Mouse (Mus musculus): ENCODE measurements around the gene Nptxr. TPM values are rescaled to one million over a fixed set of nuclear protein-coding genes. Genes with fewer than 3 reads are reported as not detected.

The Nptxr gene
- total RNA-seq, 2 experiments from 2014 or later: 454 to 474 TPM

DNA sequence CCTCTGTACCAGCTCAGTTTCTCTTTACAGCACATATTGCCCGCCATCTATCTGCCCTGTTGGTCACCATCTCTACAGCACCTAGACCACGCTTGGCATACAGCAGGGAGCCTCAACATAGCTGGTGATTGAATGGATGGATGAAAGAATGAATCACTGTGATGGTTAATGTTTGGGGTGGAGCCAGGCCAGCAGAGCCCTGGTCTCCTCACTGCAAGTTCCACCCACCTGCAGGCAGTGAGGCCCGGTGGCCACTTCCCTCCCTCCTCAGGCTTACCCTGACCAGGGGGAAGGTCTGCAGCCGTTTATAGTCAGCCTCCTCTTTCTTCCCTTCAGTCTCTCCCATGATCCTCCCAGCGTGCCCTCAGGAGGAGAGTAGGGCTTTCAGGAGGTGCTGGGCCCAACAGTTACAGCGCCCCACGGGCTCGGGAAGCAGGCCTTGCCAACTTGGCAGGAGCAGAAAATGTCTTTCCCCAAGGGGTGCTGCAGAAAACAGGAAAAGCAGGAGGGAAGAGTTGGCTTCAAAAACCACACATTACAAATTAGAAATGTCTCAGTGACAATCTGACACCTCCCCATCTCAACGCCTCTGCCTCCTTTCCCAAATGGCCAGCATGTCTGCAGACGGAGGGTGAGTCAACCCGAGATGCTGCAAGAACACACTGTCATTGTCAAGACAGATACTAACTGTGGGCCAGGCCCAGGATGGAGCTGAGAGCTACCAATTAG, 39.9 kb downstream of the Nptxr start:
- no peak for DNase-seq (ENCODE audit: extremely low spot score in 1 of 2, low spot score in 2 of 2)
- intact Hi-C loops (cut with DNase I): no loop called here

DNA sequence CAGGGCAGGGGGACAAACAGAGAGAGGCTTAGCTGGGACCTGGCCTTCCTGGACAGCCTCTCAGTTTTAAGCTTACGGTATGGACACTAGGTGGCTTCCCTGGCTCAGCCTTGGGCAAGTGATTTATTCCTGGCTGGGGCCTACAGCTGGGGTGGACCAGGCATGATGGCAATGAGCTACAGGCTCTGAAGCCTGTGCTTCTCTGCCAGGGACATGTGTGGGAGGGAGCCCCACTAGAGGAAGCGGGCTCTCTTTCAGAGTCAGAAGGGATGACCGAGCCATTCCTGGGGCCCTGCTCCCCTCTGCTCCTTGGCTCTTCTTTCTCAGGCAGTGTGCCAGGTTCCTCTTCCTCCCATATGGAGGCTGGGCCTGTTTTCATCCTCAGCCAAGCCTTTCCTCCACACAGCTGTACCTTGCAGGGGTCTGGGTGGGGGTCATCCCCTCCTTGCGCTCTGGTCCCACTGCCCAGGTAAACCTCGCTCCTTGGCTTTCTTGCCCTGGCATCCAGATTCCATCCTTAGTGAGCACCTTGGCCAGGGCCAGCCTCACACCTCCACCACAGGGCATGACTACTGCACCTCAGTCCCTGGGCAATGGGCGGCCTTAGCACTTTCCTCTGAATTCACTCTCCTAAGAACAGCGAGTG, 40.8 kb downstream of the Nptxr start:
- DNase-seq (ENCODE audit: extremely low spot score in 1 of 2, low spot score in 2 of 2): no peak

DNA sequence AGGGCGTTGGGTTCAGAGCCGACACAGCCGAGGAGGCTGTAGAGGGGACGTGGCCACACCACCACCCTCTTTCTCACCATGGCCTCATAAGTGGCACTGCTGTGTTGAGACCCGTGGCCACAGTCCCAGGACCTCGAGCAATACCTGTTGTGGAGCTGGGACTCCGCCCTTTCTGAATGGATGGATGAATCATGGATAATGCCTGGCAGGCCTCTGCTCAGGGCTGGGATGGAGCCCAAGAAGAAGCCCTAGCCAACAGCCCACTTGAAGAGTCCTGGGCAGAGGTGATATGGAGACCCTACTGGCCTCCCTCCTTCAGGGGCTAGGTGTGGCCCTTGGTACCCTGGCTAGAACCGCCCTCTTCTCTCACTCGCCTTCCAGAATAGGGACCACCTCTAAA, 41.6 kb downstream of the Nptxr start:
- DNase-seq (ENCODE audit: extremely low spot score in 1 of 2, low spot score in 2 of 2): no peak
- intact Hi-C loops (cut with DNase I): no loop called here

More for the DNA sequence above, 40.8 kb downstream of the Nptxr start:
- intact Hi-C loops (cut with DNase I): no loop called here

- DNase-seq (ENCODE audit: extremely low spot score in 1 of 2, low spot score in 2 of 2): no peak
- intact Hi-C loops (cut with DNase I): no loop called here
Measured at GRCm38 (mm10) chr15:79760956-79761355, 43.6 kb downstream of the Nptxr start.

DNA sequence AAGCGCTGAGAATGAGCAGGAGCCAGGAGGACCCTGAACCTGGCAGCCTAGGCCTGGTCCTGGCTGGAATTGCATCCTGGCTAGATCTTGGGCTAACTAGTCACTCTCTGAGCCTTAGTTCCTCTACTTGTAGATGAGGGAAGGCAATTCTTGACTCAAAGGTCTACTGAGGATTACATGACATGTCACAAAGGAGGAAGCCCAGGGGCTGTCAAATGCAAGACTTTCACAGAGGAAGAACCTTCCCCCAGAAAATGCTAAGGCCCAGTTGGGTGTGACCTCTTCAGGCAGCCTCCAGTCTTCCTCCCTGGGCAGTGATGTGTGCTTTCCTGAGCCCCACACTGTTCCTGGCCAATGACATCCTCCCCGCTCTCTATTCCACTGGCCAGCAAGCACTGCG, 47.4 kb downstream of the Nptxr start:
- DNase-seq (ENCODE audit: extremely low spot score in 1 of 2, low spot score in 2 of 2): no peak
- intact Hi-C loops (cut with DNase I): loop anchor here (5.0 to 10.0 kb wide), 2 partner anchors 45 to 158 kb away; partner anchors contain the start of gene Nptxr

DNA sequence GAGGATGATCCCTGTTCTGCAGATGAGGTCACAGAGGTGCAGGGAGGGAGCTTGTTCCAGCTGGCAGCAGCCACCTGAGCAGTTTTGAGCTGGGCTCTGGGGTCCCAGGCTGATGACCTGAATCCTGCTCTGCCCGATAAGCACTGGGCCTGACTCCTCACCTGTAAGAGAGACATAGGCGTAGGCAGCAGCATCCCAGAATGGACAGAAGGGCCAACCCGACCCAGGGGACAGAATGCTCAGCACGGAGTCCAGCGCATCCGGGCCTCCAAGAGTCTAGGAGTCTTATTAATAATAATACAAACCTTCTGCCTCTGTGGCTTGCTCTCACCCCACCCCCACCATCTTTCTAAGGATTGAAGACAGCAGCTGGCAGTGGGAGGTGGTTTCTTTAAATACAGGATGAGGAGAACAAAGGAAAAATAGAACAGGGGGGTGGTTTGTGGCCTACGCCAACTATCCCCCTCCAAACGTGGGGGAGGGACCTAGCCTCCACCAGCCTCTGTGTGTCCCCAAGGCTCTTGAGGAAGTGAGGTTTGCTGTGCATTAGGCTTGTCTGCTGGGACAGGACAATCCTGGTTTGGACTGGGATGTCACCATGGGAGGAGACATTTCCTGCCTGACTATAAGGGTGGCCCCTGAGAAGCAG, 48.5 kb downstream of the Nptxr start:
- no peak for DNase-seq (ENCODE audit: extremely low spot score in 1 of 2, low spot score in 2 of 2)
- intact Hi-C loops (cut with DNase I): loop anchor here (5.0 to 10.0 kb wide), 2 partner anchors 46 to 159 kb away; partner anchors contain the start of gene Nptxr

GRCm38 (mm10) chr15:79755176-79755575, 49.4 kb downstream of the Nptxr start:
- intact Hi-C loops (cut with DNase I): loop anchor here (5.0 to 10.0 kb wide), 2 partner anchors 47 to 160 kb away; partner anchors contain the start of gene Nptxr
- no peak for DNase-seq (ENCODE audit: extremely low spot score in 1 of 2, low spot score in 2 of 2)

- DNase-seq (ENCODE audit: extremely low spot score in 1 of 2, low spot score in 2 of 2): no peak
- intact Hi-C loops (cut with DNase I): loop anchor here (5.0 to 10.0 kb wide), 3 partner anchors 73 to 323 kb away; no protein-coding TSS in a partner anchor
Measured at GRCm38 (mm10) chr15:79753873-79754272, 50.7 kb downstream of the Nptxr start.

GRCm38 (mm10) chr15:79753420-79753752, 51.2 kb downstream of the Nptxr start:
- DNase-seq (ENCODE audit: extremely low spot score in 1 of 2, low spot score in 2 of 2): no peak
- intact Hi-C loops (cut with DNase I): loop anchor here (5.0 to 10.0 kb wide), 3 partner anchors 74 to 324 kb away; no protein-coding TSS in a partner anchor

- DNase-seq (ENCODE audit: extremely low spot score in 1 of 2, low spot score in 2 of 2): peak; percentile 74 to 83
Measured at GRCm38 (mm10) chr15:79752742-79753419, 51.7 kb downstream of the Nptxr start.

GRCm38 (mm10) chr15:79751772-79752171, 52.8 kb downstream of the Nptxr start:
- intact Hi-C loops (cut with DNase I): loop anchor here (5.0 to 10.0 kb wide), 3 partner anchors 76 to 326 kb away; no protein-coding TSS in a partner anchor
- DNase-seq (ENCODE audit: extremely low spot score in 1 of 2, low spot score in 2 of 2): peak in 1 of 2 experiments; percentile 28

More at GRCm38 (mm10) chr15:79752742-79753419, 51.7 kb downstream of the Nptxr start:
- intact Hi-C loops (cut with DNase I): loop anchor here (5.0 to 10.0 kb wide), 3 partner anchors 74 to 324 kb away; no protein-coding TSS in a partner anchor

- DNase-seq (ENCODE audit: extremely low spot score in 1 of 2, low spot score in 2 of 2): peak in 1 of 2 experiments; percentile 35
- intact Hi-C loops (cut with DNase I): loop anchor here (5.0 to 10.0 kb wide), 3 partner anchors 77 to 327 kb away; no protein-coding TSS in a partner anchor
Measured at GRCm38 (mm10) chr15:79750266-79750665, 54.3 kb downstream of the Nptxr start.

DNA sequence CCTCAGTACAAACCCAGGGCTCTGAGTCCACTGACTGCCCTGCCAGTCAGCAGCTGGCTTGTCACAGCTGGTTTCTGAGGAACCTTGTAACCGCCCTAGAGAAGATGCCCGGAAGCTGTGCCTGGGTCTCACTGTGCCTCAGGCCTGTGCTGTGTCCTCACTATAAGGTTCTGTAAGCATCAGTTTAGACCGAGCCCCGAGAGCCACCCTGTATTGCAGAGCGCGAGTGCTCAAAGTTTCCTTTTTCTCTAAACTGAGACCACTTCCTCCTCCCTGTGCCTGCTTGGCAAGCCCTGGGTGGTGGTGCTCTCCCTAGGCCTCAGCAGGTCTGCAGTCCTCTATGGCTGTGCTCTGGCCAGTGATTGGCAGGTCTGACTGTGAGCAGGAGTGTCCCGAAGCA, 55.4 kb downstream of the Nptxr start:
- intact Hi-C loops (cut with DNase I): no loop called here
- peak in 1 of 2 experiments; percentile 28 for DNase-seq (ENCODE audit: extremely low spot score in 1 of 2, low spot score in 2 of 2)

DNA sequence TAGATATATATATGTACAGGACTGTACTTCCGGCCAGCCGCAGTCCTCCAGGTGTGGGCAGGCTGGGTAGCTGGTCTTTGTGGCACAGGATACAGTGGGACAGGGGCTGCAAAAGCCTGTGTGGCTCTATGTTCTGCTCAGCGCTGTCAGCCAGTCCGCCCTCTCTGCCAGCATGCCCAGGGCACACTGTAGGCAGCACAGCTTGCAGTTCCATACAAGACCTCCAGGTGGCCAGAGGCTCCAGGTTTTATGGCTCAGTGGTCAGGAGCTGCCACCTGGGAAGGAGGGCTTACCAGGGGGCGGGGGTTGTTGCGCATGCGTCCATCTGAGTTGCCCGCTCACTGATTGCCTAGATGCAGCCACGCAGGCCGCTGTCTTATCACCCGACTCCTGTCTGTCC, 56.6 kb downstream of the Nptxr start:
- peak in 1 of 2 experiments; percentile 57 for DNase-seq (ENCODE audit: extremely low spot score in 1 of 2, low spot score in 2 of 2)
- intact Hi-C loops (cut with DNase I): no loop called here

DNA sequence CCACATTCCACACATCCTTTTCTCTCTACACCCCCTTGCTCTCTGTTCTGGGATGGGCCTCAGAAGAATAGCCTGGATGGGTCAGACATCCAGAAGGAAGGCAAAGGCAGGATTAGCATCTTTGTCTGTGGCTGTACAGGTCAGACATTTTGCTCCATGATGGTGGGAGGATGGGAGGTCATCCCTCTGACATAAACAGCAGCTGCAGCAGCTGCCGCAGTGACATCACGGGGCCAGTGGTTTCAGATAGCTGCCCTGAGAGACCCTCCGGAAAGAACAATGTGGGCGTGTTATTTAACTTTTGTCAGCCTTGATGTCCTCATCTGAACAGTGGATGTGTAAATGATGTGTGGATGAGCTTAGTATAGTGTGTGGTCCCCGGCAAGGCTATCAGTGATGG, 58.7 kb downstream of the Nptxr start:
- intact Hi-C loops (cut with DNase I): no loop called here
- no peak for DNase-seq (ENCODE audit: extremely low spot score in 1 of 2, low spot score in 2 of 2)

DNA sequence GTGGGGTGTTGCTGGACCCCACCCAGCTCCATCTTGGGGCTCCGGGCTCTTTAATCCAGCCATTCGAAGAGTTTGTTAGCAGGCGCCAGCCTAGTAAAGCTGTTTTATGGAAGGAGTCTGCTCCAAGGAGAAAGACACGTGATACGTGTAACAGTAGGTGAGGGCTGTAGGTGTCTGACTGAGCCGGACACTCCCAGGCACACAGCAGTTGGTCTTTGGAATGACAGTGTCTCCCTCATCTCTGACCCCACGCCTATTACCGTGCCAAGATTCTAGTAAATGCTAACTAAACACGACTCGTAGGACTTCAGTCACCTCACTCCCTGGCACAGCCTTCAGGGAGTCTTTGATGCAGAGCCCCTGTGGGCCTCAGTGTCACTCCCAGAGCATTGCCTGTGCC, 59.3 kb downstream of the Nptxr start:
- no peak for DNase-seq (ENCODE audit: extremely low spot score in 1 of 2, low spot score in 2 of 2)
- intact Hi-C loops (cut with DNase I): no loop called here

GRCm38 (mm10) chr15:79744742-79745141, 59.8 kb downstream of the Nptxr start:
- intact Hi-C loops (cut with DNase I): no loop called here
- DNase-seq (ENCODE audit: extremely low spot score in 1 of 2, low spot score in 2 of 2): peak in 1 of 2 experiments; percentile 28

DNA sequence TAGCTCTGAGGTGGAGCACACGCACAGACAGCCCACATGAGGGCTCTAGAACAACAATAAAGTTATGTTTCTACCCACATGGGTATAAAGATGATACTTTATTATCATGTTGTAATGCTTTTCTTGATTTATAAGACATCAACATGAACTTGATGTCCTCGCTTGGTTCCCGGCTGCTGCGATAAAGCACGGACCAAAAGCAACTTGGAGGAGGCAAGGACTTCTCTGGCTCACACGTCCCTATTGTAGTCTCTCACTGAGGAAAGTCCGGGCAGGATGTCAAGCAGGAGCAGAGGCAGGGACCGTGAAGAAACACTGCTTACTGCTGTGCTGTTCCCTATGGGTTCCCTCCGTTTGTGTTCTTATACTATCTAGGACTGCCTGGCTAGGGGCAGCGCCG, 60.6 kb downstream of the Nptxr start:
- intact Hi-C loops (cut with DNase I): no loop called here
- no peak for DNase-seq (ENCODE audit: extremely low spot score in 1 of 2, low spot score in 2 of 2)

GRCm38 (mm10) chr15:79742706-79743023, 61.9 kb downstream of the Nptxr start:
- no peak for DNase-seq (ENCODE audit: extremely low spot score in 1 of 2, low spot score in 2 of 2)
- intact Hi-C loops (cut with DNase I): no loop called here

Data from left cerebral cortex, postnatal 10 days (tissue).